Mouse (Mus musculus) spleen, postnatal 4 days (tissue): ENCODE measurements around the gene Helz.

Experiments
- DNase-seq, 2 experiments: peaks; one replicate each; pipeline ENCODE4 v3.0.0; 2022; ENCODE audit warnings: low spot score in 2 of 2

Helz gene

GRCm38 (mm10) chr11:107721057-107721456 lies 173.3 kb downstream of the Helz start:
- DNase-seq, result no peak

GRCm38 (mm10) chr11:107724603-107725002 lies 176.9 kb downstream of the Helz start:
- DNase-seq, result no peak

- DNase-seq, result no peak
Observed at GRCm38 (mm10) chr11:107728073-107728863, 180.5 kb downstream of the Helz start.

GRCm38 (mm10) chr11:107729141-107729540 lies 181.4 kb downstream of the Helz start:
- no peak for DNase-seq

GRCm38 (mm10) chr11:107730940-107731339 lies 183.2 kb downstream of the Helz start:
- DNase-seq, result no peak

GRCm38 (mm10) chr11:107731498-107731897 lies 183.8 kb downstream of the Helz start:
- DNase-seq, result no peak

GRCm38 (mm10) chr11:107734133-107734532 lies 186.4 kb downstream of the Helz start:
- no peak for DNase-seq

- no peak for DNase-seq
Observed at GRCm38 (mm10) chr11:107737886-107738285, 190.2 kb downstream of the Helz start.

- no peak for DNase-seq
Observed at GRCm38 (mm10) chr11:107738418-107739099, 190.8 kb downstream of the Helz start.

- no peak for DNase-seq
Observed at GRCm38 (mm10) chr11:107743100-107743499, 195.4 kb downstream of the Helz start.
